Mouse (Mus musculus): ENCODE results near the gene Pcp2. TPM values are rescaled to one million over a fixed set of nuclear protein-coding genes. Genes with fewer than 3 reads are reported as not detected.

Gene Pcp2
- total and polyA plus RNA-seq, 3 experiments = 0.38 TPM; not detected in 2

- DNase-seq (ENCODE audit: low spot score) = no peak
- Histone ChIP-seq H3K36me3 (replicated peaks) (no peaks in the 10 kb centered on the region), H3K27me3 (ENCODE audit: insufficient read depth, low read length) (peaks cover 43% of the 10 kb centered on the region), H3K9me3 (replicated peaks) (no peaks in the 10 kb centered on the region), H3K4me3 (ENCODE audit: low read depth, low read length) (no peak overlapping the region), H3K4me1 (ENCODE audit: insufficient read depth, low read depth, low read length) (no peaks in the 10 kb centered on the region)
- no peak for ATAC-seq (ENCODE audit: extremely low read depth, insufficient number of reproducible peaks, low FRiP score, poor library complexity, severe bottlenecking)
- TF ChIP-seq TAL1 (conservative IDR thresholded peaks at IDR 0.05; ENCODE audit: low read depth, low read length) (no peak), CTCF (IDR thresholded peaks at IDR 0.05; ENCODE audit: low read depth, low read length) (no peak), GATA2 (IDR thresholded peaks at IDR 0.05; ENCODE audit: borderline replicate concordance, low read depth, low read length) (no peak), POLR2AphosphoS5 (IDR thresholded peaks at IDR 0.05; ENCODE audit: insufficient replicate concordance, low read depth, low read length) (no peak), GATA1 (IDR thresholded peaks at IDR 0.05; ENCODE audit: borderline replicate concordance, low read length) (no peak)
These were observed 31.5 kb upstream of the Pcp2 start for GRCm38 (mm10) chr8:3656725-3657381.

- Histone ChIP-seq H3K27me3 (ENCODE audit: insufficient read depth, low read length) (peaks cover 45% of the 10 kb centered on the region), H3K4me3 (ENCODE audit: low read depth, low read length) (no peak within 1 kb of the TSS), H3K9me3 (replicated peaks) (no peaks in the 10 kb centered on the region), H3K4me1 (ENCODE audit: insufficient read depth, low read depth, low read length) (no peaks in the 10 kb centered on the region), H3K36me3 (replicated peaks) (no peaks in the 10 kb centered on the region)
- DNase-seq (ENCODE audit: low spot score) (no peak), ATAC-seq (ENCODE audit: extremely low read depth, insufficient number of reproducible peaks, low FRiP score, poor library complexity, severe bottlenecking) (no peak)
- TF ChIP-seq GATA2 (IDR thresholded peaks at IDR 0.05; ENCODE audit: borderline replicate concordance, low read depth, low read length) = no peak
- TF ChIP-seq TAL1 (conservative IDR thresholded peaks at IDR 0.05; ENCODE audit: low read depth, low read length) = no peak
- no peak for TF ChIP-seq GATA1 (IDR thresholded peaks at IDR 0.05; ENCODE audit: borderline replicate concordance, low read length)
- no peak for TF ChIP-seq CTCF (IDR thresholded peaks at IDR 0.05; ENCODE audit: low read depth, low read length)
- TF ChIP-seq POLR2AphosphoS5 (IDR thresholded peaks at IDR 0.05; ENCODE audit: insufficient replicate concordance, low read depth, low read length) = no peak
These were observed 30.2 kb upstream of the Pcp2 start, which contains the start of gene Retn for GRCm38 (mm10) chr8:3655526-3655925. Gene Retn, plus strand, starts transcription at chr8:3655770.

GRCm38 (mm10) chr8:3654726-3655508 lies 29.6 kb upstream of the Pcp2 start:
- no peaks in the 10 kb centered on the region for H3K9me3 ChIP-seq (replicated peaks)
- ATAC-seq (ENCODE audit: extremely low read depth, insufficient number of reproducible peaks, low FRiP score, poor library complexity, severe bottlenecking) = no peak
- H3K4me3 ChIP-seq (ENCODE audit: low read depth, low read length) = no peak overlapping the region

GRCm38 (mm10) chr8:3652845-3653244 lies 27.5 kb upstream of the Pcp2 start:
- H3K4me1 ChIP-seq (ENCODE audit: insufficient read depth, low read depth, low read length) = peaks cover 2% of the 10 kb centered on the region; the same call in 1 of the 2 replicates
- no peaks in the 10 kb centered on the region for H3K36me3 ChIP-seq (replicated peaks)
- no peak for ATAC-seq (ENCODE audit: extremely low read depth, insufficient number of reproducible peaks, low FRiP score, poor library complexity, severe bottlenecking)
- no peak for DNase-seq (ENCODE audit: low spot score)
- no peaks in the 10 kb centered on the region for H3K9me3 ChIP-seq (replicated peaks)
- no peak overlapping the region for H3K4me3 ChIP-seq (ENCODE audit: low read depth, low read length)
- H3K27me3 ChIP-seq (ENCODE audit: insufficient read depth, low read length) = peaks cover 51% of the 10 kb centered on the region
- TF ChIP-seq CTCF (IDR thresholded peaks at IDR 0.05; ENCODE audit: low read depth, low read length) (no peak), POLR2AphosphoS5 (IDR thresholded peaks at IDR 0.05; ENCODE audit: insufficient replicate concordance, low read depth, low read length) (no peak), GATA2 (IDR thresholded peaks at IDR 0.05; ENCODE audit: borderline replicate concordance, low read depth, low read length) (no peak), TAL1 (conservative IDR thresholded peaks at IDR 0.05; ENCODE audit: low read depth, low read length) (no peak), GATA1 (IDR thresholded peaks at IDR 0.05; ENCODE audit: borderline replicate concordance, low read length) (no peak)

More at GRCm38 (mm10) chr8:3654726-3655508, 29.6 kb upstream of the Pcp2 start:
- peaks cover 51% of the 10 kb centered on the region for H3K27me3 ChIP-seq (ENCODE audit: insufficient read depth, low read length)
- no peaks in the 10 kb centered on the region for H3K4me1 ChIP-seq (ENCODE audit: insufficient read depth, low read depth, low read length)
- TF ChIP-seq GATA1 (IDR thresholded peaks at IDR 0.05; ENCODE audit: borderline replicate concordance, low read length) = no peak
- no peak for TF ChIP-seq CTCF (IDR thresholded peaks at IDR 0.05; ENCODE audit: low read depth, low read length)
- no peak for TF ChIP-seq TAL1 (conservative IDR thresholded peaks at IDR 0.05; ENCODE audit: low read depth, low read length)
- no peak for TF ChIP-seq POLR2AphosphoS5 (IDR thresholded peaks at IDR 0.05; ENCODE audit: insufficient replicate concordance, low read depth, low read length)
- no peaks in the 10 kb centered on the region for H3K36me3 ChIP-seq (replicated peaks)
- DNase-seq (ENCODE audit: low spot score) = no peak

- no peak overlapping the region for H3K4me3 ChIP-seq (ENCODE audit: low read depth, low read length)
- ATAC-seq (ENCODE audit: extremely low read depth, insufficient number of reproducible peaks, low FRiP score, poor library complexity, severe bottlenecking) (no peak), DNase-seq (ENCODE audit: low spot score) (no peak)
- H3K4me1 ChIP-seq (ENCODE audit: insufficient read depth, low read depth, low read length) = peaks cover 8% of the 10 kb centered on the region
- peaks cover 2% of the 10 kb centered on the region for H3K36me3 ChIP-seq (replicated peaks)
- peaks cover 27% of the 10 kb centered on the region for H3K27me3 ChIP-seq (ENCODE audit: insufficient read depth, low read length)
- no peaks in the 10 kb centered on the region for H3K9me3 ChIP-seq (replicated peaks)
- no peak for TF ChIP-seq POLR2AphosphoS5 (IDR thresholded peaks at IDR 0.05; ENCODE audit: insufficient replicate concordance, low read depth, low read length)
- TF ChIP-seq GATA1 (IDR thresholded peaks at IDR 0.05; ENCODE audit: borderline replicate concordance, low read length) = no peak
- no peak for TF ChIP-seq CTCF (IDR thresholded peaks at IDR 0.05; ENCODE audit: low read depth, low read length)
- no peak for TF ChIP-seq GATA2 (IDR thresholded peaks at IDR 0.05; ENCODE audit: borderline replicate concordance, low read depth, low read length)
- TF ChIP-seq TAL1 (conservative IDR thresholded peaks at IDR 0.05; ENCODE audit: low read depth, low read length) = no peak
These were observed 23.6 kb upstream of the Pcp2 start for GRCm38 (mm10) chr8:3648990-3649389.

- TF ChIP-seq GATA2 (IDR thresholded peaks at IDR 0.05; ENCODE audit: borderline replicate concordance, low read depth, low read length) (no peak), POLR2AphosphoS5 (IDR thresholded peaks at IDR 0.05; ENCODE audit: insufficient replicate concordance, low read depth, low read length) (no peak), GATA1 (IDR thresholded peaks at IDR 0.05; ENCODE audit: borderline replicate concordance, low read length) (no peak), CTCF (IDR thresholded peaks at IDR 0.05; ENCODE audit: low read depth, low read length) (no peak), TAL1 (conservative IDR thresholded peaks at IDR 0.05; ENCODE audit: low read depth, low read length) (no peak)
- Histone ChIP-seq H3K36me3 (replicated peaks) (peaks cover 7% of the 10 kb centered on the region), H3K4me3 (ENCODE audit: low read depth, low read length) (no peak overlapping the region), H3K9me3 (replicated peaks) (no peaks in the 10 kb centered on the region), H3K27me3 (ENCODE audit: insufficient read depth, low read length) (peaks cover 27% of the 10 kb centered on the region), H3K4me1 (ENCODE audit: insufficient read depth, low read depth, low read length) (peaks cover 8% of the 10 kb centered on the region)
- DNase-seq (ENCODE audit: low spot score) = no peak
- ATAC-seq (ENCODE audit: extremely low read depth, insufficient number of reproducible peaks, low FRiP score, poor library complexity, severe bottlenecking) = no peak
These were observed 22.9 kb upstream of the Pcp2 start for GRCm38 (mm10) chr8:3648268-3648667.
